Mouse (Mus musculus) ES-E14 (cell line): Measurements from ENCODE around the gene Polr1a. TPM values are rescaled to one million over a fixed set of nuclear protein-coding genes. Genes with fewer than 3 reads are reported as not detected.

Experiments
- DNase-seq: peaks from one replicate; pipeline ENCODE4 v3.0.0-alpha.2; 2013; ENCODE audit warnings: low read depth, low spot score
- H3K27ac ChIP-seq: 2 replicates; pipeline ENCODE4 v1.5.1; 2012; ENCODE audit warnings: low read depth, mild to moderate bottlenecking, low read length, moderate library complexity, mixed read lengths; ENCODE audit not compliant: poor library complexity, insufficient read depth, severe bottlenecking
- H3K36me3 ChIP-seq: 2 replicates; pipeline ENCODE4 v1.6.1; 2012; ENCODE audit warnings: mild to moderate bottlenecking, low read length, moderate library complexity, mixed read lengths; ENCODE audit not compliant: control insufficient read depth, poor library complexity, insufficient read depth, severe bottlenecking
- H3K4me1 ChIP-seq, 2 experiments: fragments of 150-350 bp in 1 of 2; sonication (generic) in 1 of 2; 2 replicates each; pipeline ENCODE4 v1.6.1; 2012; ENCODE audit warnings: low read length in 2 of 2, mild to moderate bottlenecking in 1 of 2, mixed read lengths in 1 of 2; ENCODE audit not compliant: control insufficient read depth in 2 of 2, insufficient read depth in 2 of 2, poor library complexity in 1 of 2
- H3K4me3 ChIP-seq, 2 experiments: fragments of 150-350 bp in 1 of 2; sonication (generic) in 1 of 2; 2 replicates each; pipeline ENCODE4 v1.5.1; 2012; ENCODE audit warnings: low read length in 2 of 2, low read depth in 1 of 2, mild to moderate bottlenecking in 1 of 2, mixed read lengths in 1 of 2; ENCODE audit not compliant: insufficient read depth in 1 of 2, poor library complexity in 1 of 2, severe bottlenecking in 1 of 2
- H3K9ac ChIP-seq: 2 replicates; pipeline ENCODE4 v1.6.1; 2012; ENCODE audit warnings: low read depth, mild to moderate bottlenecking, low read length, mixed read lengths; ENCODE audit not compliant: poor library complexity, insufficient read depth, severe bottlenecking
- H3K9me3 ChIP-seq: fragments of 150-350 bp; sonication (generic); 2 replicates; pipeline ENCODE4 v1.6.1; 2012; ENCODE audit warnings: low read depth, mild to moderate bottlenecking, low read length; ENCODE audit not compliant: control insufficient read depth, insufficient read depth
- CHD2 ChIP-seq: IDR thresholded peaks from 2 replicates; pipeline ENCODE4 v1.6.1; 2014; ENCODE audit warnings: mild to moderate bottlenecking, low read depth, low read length, inconsistent platforms
- HCFC1 ChIP-seq: IDR thresholded peaks from 2 replicates; pipeline ENCODE4 v1.6.1; 2012; ENCODE audit warnings: low read length, inconsistent platforms, borderline replicate concordance; ENCODE audit not compliant: insufficient read depth
- MAFK ChIP-seq: IDR thresholded peaks from 2 replicates; pipeline ENCODE4 v1.6.1; 2014; ENCODE audit warnings: mild to moderate bottlenecking, low read depth, low read length, inconsistent platforms; ENCODE audit not compliant: insufficient read depth
- ZNF384 ChIP-seq: IDR thresholded peaks from 2 replicates; pipeline ENCODE4 v1.6.1; 2012; ENCODE audit warnings: low read depth, low read length, inconsistent platforms
- in situ Hi-C, 2 experiments: fragments of 600-800 bp; cut with MboI; formaldehyde crosslinking; loops; one replicate each; pipeline ENCODE4 v1.15.1; 2025; ENCODE audit warnings: low sequenced_read_pairs in 2 of 2, inconsistent platforms in 1 of 2; ENCODE audit not compliant: unreplicated experiment in 2 of 2
- total RNA-seq: library from RNA; depleted of rRNA; stranded (reverse); fragments of 300-350 nt; gene quantifications from 2 replicates; pipeline ENCODE4 v1.2.3, GENCODE M21; 2012; rRNA removed

Gene Polr1a
- 111 and 128 TPM in 2 replicates for total RNA-seq

GRCm38 (mm10) chr6:71908481-71909381, at the start of gene Polr1a, which contains the start of gene Ptcd3:
Gene Polr1a, plus strand, starts transcription at chr6:71909053.
Gene Ptcd3, minus strand, starts transcription at chr6:71908750.
- Histone ChIP-seq H3K36me3 (peaks cover 4% of the 10 kb centered on the region), H3K27ac (peak within 1 kb of the TSS; percentile 77), H3K4me3 (peak within 1 kb of the TSS; percentile 91 to 97), H3K9me3 (no peaks in the 10 kb centered on the region), H3K9ac (peak within 1 kb of the TSS; percentile 98), H3K4me1 (no peaks in the 10 kb centered on the region; a peak in 1 of 4 replicates)
- TF ChIP-seq MAFK = no peak
- TF ChIP-seq HCFC1 = peak; percentile 83
- in situ Hi-C loops = no loop called here
- DNase-seq = peak; percentile 91

- in situ Hi-C loops = no loop called here
- Histone ChIP-seq H3K27ac (no peak overlapping the region), H3K4me1 (no peaks in the 10 kb centered on the region), H3K4me3 (no peak overlapping the region), H3K9me3 (no peaks in the 10 kb centered on the region), H3K36me3 (peaks cover 9% of the 10 kb centered on the region), H3K9ac (no peak overlapping the region)
- no peak for TF ChIP-seq ZNF384
- TF ChIP-seq HCFC1 = no peak
- DNase-seq = no peak
These were observed 41.1 kb upstream of the Polr1a start for GRCm38 (mm10) chr6:71867751-71868150.

GRCm38 (mm10) chr6:71868809-71869208, 40.0 kb upstream of the Polr1a start:
- Histone ChIP-seq H3K9ac (no peak overlapping the region), H3K4me1 (no peaks in the 10 kb centered on the region), H3K36me3 (peaks cover 9% of the 10 kb centered on the region), H3K27ac (no peak overlapping the region), H3K4me3 (no peak overlapping the region), H3K9me3 (no peaks in the 10 kb centered on the region)
- in situ Hi-C loops = no loop called here
- DNase-seq = no peak
- TF ChIP-seq HCFC1 (no peak), MAFK (no peak), ZNF384 (peak; percentile 75; the same call in 1 of the 2 replicates)

GRCm38 (mm10) chr6:71871396-71871795, 37.5 kb upstream of the Polr1a start:
- in situ Hi-C loops = no loop called here
- Histone ChIP-seq H3K4me1 (no peaks in the 10 kb centered on the region), H3K4me3 (no peak overlapping the region), H3K9me3 (no peaks in the 10 kb centered on the region), H3K27ac (no peak overlapping the region), H3K9ac (no peak overlapping the region), H3K36me3 (peaks cover 12% of the 10 kb centered on the region)
- no peak for DNase-seq
- TF ChIP-seq ZNF384 (no peak), MAFK (no peak), CHD2 (no peak), HCFC1 (no peak)
